16 mouse cellular contexts compared by ENCODE assay signal in the genomic region with DNA sequence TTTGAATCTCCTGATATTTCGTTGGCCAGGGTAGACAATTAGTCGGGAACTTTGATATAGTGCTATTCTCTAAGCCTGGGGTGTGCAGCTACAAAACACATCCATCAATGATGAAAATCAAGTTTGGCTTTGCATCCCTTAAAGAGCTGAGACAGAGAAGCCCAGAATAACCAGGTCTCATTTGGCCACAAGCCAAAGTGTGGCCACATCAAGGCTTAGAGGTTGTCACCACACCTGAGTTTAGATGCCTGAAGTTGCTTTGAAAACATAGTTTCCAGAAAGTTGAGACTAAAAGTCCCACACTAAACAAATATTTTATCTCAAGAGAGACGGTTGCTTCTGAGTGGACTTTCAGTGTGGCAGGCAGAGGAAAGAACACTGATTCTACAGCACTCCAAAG. TPM values are rescaled to one million over a fixed set of nuclear protein-coding genes. Genes with fewer than 3 reads are reported as not detected.
"Had no signal": no experiment of that assay in that cellular context is flagged by ENCODE, and none has a peak within 500 bp of the region (broad histone marks: within the 10 kb centered on the region; RNA-seq: fewer than 3 reads in every experiment).

No protein-coding gene starts in this region.

- H3K9ac ChIP-seq: limb, embryonic 12.5 days; liver, embryonic 13.5 days; neural tube, embryonic 15.5 days had no signal

- ATAC-seq: hindbrain, embryonic 16.5 days; inflammation-experienced regulatory T-cells, adult 6 months had no signal

- H3K27ac ChIP-seq: limb, embryonic 12.5 days; liver, embryonic 13.5 days; midbrain, embryonic 10.5 days; neural tube, embryonic 15.5 days had no signal

- H3K9me3 ChIP-seq: limb, embryonic 12.5 days; liver, embryonic 13.5 days; midbrain, embryonic 10.5 days; neural tube, embryonic 15.5 days had no signal

- H3K4me1 ChIP-seq: limb, embryonic 12.5 days; liver, embryonic 13.5 days; midbrain, embryonic 10.5 days; neural tube, embryonic 15.5 days had no signal

- H3K27me3 ChIP-seq: limb, embryonic 12.5 days; liver, embryonic 13.5 days; neural tube, embryonic 15.5 days had no signal

- DNase-seq: kidney, adult 2 months; kidney, postnatal 25 days; liver, embryonic 13.5 days; midbrain, embryonic 14.5 days; right cerebral cortex, adult 18-20 months; right cerebral cortex, postnatal 25 days; thymus, postnatal 36 days had no signal

- H3K4me3 ChIP-seq: limb, embryonic 12.5 days; liver, embryonic 13.5 days; midbrain, embryonic 10.5 days; myocyte; neural tube, embryonic 15.5 days had no signal

- H3K36me3 ChIP-seq: limb, embryonic 12.5 days; liver, embryonic 13.5 days; midbrain, embryonic 10.5 days; neural tube, embryonic 15.5 days had no signal

- H3K4me2 ChIP-seq: limb, embryonic 12.5 days; liver, embryonic 13.5 days; neural tube, embryonic 15.5 days had no signal

RNA-seq across cellular contexts. Expression of gene Foxq1, which starts 8.7 kb away (rescaled TPM):
- polyA plus RNA-seq: inflammation-experienced regulatory T-cells, adult 6 months had no signal

RNA-seq across cellular contexts. Expression of gene A530084C06Rik, which starts 11.9 kb away (rescaled TPM):
- polyA plus RNA-seq: hindbrain, embryonic 16.5 days; inflammation-experienced regulatory T-cells, adult 6 months; kidney, embryonic 16.5 days; liver, embryonic 13.5 days; midbrain, embryonic 10.5 days; midbrain, embryonic 14.5 days; myocyte; neural tube, embryonic 11.5 days; neural tube, embryonic 15.5 days; thymus, postnatal 0 days had no signal
